Mouse (Mus musculus): Measurements from ENCODE around the gene Slc25a3.

DNA sequence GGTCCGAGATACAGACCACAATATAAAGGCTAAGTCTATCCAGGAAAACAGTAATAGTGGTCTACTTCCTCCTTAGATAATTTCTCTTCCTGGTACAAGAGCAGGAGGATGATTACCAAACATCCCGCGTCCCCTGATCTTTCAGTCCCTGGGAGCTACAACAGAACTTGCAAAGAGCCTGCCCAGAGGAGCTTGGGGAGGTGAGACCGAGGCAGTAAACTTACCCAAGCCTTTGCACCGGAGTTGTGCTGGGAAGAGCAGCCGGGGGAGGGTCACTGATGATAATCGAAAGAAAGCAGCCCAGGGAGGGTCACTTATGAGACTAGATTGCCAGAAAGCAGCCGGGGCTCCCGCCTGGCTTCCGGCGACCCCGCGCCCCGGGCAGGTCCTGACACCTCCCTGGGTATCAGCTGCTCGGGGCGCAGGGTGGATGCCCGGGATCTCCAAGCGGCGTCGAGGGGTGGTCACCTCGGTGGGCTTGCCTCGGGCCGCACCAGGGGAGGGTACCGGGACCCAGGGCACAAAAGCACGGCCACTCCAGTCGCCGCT lies 41.8 kb downstream of the Slc25a3 start:
- no peak for TF ChIP-seq CTCF (IDR thresholded peaks at IDR 0.05; ENCODE audit: insufficient read depth, low read length)
- no peak for TF ChIP-seq POLR2A (IDR thresholded peaks at IDR 0.05; ENCODE audit: borderline replicate concordance, extremely low read depth, low read depth, low read length)

Data from lung, adult 2 months (tissue).